Mouse (Mus musculus) spleen, adult 2 months (tissue): ENCODE results near the gene Dbnl.

ENCODE experiments used
- CTCF ChIP-seq: fragments of 200-500 bp; IDR thresholded peaks from 2 replicates; pipeline ENCODE4 v1.5.1; 2011; ENCODE audit warnings: mild to moderate bottlenecking, inconsistent platforms; ENCODE audit not compliant: insufficient read depth, insufficient read length, insufficient replicate concordance; ENCODE audit errors: extremely low read depth
- POLR2A ChIP-seq: fragments of 200-500 bp; IDR thresholded peaks from 2 replicates; pipeline ENCODE4 v1.6.1; 2011; ENCODE audit warnings: low read depth, low read length, inconsistent platforms

DNA sequence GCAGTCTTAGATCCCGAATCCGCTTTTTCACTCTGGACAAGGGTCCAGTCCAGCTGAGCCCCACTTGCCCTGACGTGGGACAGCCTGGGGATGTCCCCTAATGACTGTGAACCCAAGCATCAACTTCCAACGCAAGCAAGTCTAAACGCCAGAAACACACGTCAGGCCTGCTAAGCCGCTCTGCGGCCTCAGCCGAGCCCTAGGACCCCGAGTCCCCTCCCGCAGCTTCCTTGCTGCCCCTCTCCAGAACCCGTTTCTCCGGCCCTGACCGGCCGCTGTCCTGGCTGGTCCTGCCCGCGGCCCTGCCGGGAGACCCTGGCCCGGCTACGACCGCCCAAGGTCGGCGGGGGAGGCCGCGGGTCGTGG lies 47.7 kb upstream of the Dbnl start:
- TF ChIP-seq POLR2A, result no peak
- no peak for TF ChIP-seq CTCF
